Mouse (Mus musculus) C2C12 (cell line): ENCODE results near the gene Tmem231.

ENCODE experiments used
- CEBPB ChIP-seq: IDR thresholded peaks from one replicate; pipeline ENCODE4 v1.6.1; 2011; ENCODE audit warnings: low read depth, mild to moderate bottlenecking, control low read depth, moderate library complexity
- CTCF ChIP-seq: IDR thresholded peaks from one replicate; pipeline ENCODE4 v1.5.1; 2011; ENCODE audit not compliant: control insufficient read depth, insufficient read depth, insufficient read length
- MAX ChIP-seq: IDR thresholded peaks from one replicate; pipeline ENCODE4 v1.6.1; 2011; ENCODE audit warnings: mild to moderate bottlenecking, control low read depth
- MYOG ChIP-seq: IDR thresholded peaks from one replicate; pipeline ENCODE4 v1.6.1; 2011; ENCODE audit not compliant: control insufficient read depth, insufficient read length; ENCODE audit errors: extremely low read depth

- TF ChIP-seq MYOG (no peak), CTCF (no peak), MAX (no peak), CEBPB (no peak)
Measured at GRCm38 (mm10) chr8:111950846-111951245, 17.2 kb upstream of the Tmem231 start.
